Mouse (Mus musculus): Measurements from ENCODE around the gene Atg9a. TPM values are rescaled to one million over a fixed set of nuclear protein-coding genes. Genes with fewer than 3 reads are reported as not detected.

Gene Atg9a
- total and polyA plus RNA-seq, 2 experiments from 2014 or later: 28.5 to 99.6 TPM

GRCm38 (mm10) chr1:75138448-75138847 lies 53.5 kb downstream of the Atg9a start:
- TF ChIP-seq CTCF (IDR thresholded peaks at IDR 0.05; ENCODE audit: low read depth) (no peak), EP300 (IDR thresholded peaks at IDR 0.05; ENCODE audit: low read depth) (no peak)
- H3K9me3 ChIP-seq (replicated peaks; ENCODE audit: control insufficient read depth, low read length): no peaks in the 10 kb centered on the region
- H3K9ac ChIP-seq (replicated peaks; ENCODE audit: low read depth, low read length): no peak overlapping the region
- peaks cover 45% of the 10 kb centered on the region for H3K36me3 ChIP-seq (replicated peaks; ENCODE audit: control insufficient read depth, insufficient read depth, low read length)
- 93% methylated on average over 2 of the region's 2 CpGs for WGBS
- no peaks in the 10 kb centered on the region for H3K27me3 ChIP-seq (ENCODE audit: control insufficient read depth, insufficient read depth, low read length)
- DNase-seq (ENCODE audit: low spot score) (no peak), ATAC-seq (ENCODE audit: insufficient read depth, low read depth) (no peak)
- no peak overlapping the region for H3K4me3 ChIP-seq (ENCODE audit: low read depth, low read length)
- no peak overlapping the region for H3K4me2 ChIP-seq (ENCODE audit: low read depth, low read length)
- H3K27ac ChIP-seq (ENCODE audit: low read depth): no peak overlapping the region
- H3K4me1 ChIP-seq (ENCODE audit: control insufficient read depth, insufficient read depth): peaks cover 14% of the 10 kb centered on the region

- H3K9me3 ChIP-seq (replicated peaks; ENCODE audit: control insufficient read depth, low read length): no peaks in the 10 kb centered on the region
- H3K4me1 ChIP-seq (ENCODE audit: control insufficient read depth, insufficient read depth): peaks cover 9% of the 10 kb centered on the region; the same call in 1 of the 2 replicates
- 48% methylated on average over 3 of the region's 3 CpGs for WGBS
- no peak overlapping the region for H3K9ac ChIP-seq (replicated peaks; ENCODE audit: low read depth, low read length)
- DNase-seq (ENCODE audit: low spot score) (no peak), ATAC-seq (ENCODE audit: insufficient read depth, low read depth) (no peak)
- H3K36me3 ChIP-seq (replicated peaks; ENCODE audit: control insufficient read depth, insufficient read depth, low read length): peaks cover 45% of the 10 kb centered on the region
- no peak overlapping the region for H3K27ac ChIP-seq (ENCODE audit: low read depth)
- H3K4me3 ChIP-seq (ENCODE audit: low read depth, low read length): no peak overlapping the region
- no peak overlapping the region for H3K4me2 ChIP-seq (ENCODE audit: low read depth, low read length)
- no peak for TF ChIP-seq CTCF (IDR thresholded peaks at IDR 0.05; ENCODE audit: low read depth)
- TF ChIP-seq EP300 (IDR thresholded peaks at IDR 0.05; ENCODE audit: low read depth): no peak
- H3K27me3 ChIP-seq (ENCODE audit: control insufficient read depth, insufficient read depth, low read length): no peaks in the 10 kb centered on the region
Observed at GRCm38 (mm10) chr1:75136730-75137129, 55.3 kb downstream of the Atg9a start.

DNA sequence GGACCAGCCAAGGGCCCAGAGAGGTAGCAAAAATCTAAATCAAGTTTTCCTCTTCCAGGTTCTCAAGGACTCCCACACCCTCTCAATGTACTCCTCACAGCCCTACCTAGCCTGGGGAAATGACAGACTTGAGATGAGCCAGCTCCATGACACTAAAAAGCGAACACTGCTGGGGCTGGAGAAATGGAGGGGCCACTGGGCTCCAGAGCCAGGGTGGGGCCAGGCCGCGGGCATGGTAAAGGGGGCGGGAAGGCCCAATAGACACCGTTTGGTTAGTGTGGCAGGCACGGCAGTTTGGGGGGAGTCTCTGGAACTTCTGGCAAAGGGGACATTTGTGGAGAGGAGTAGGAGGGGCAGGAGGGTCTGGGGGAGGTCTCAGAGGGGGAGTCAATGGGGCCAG lies 55.7 kb downstream of the Atg9a start:
- WGBS: 62% methylated on average over 6 of the region's 6 CpGs
- Histone ChIP-seq H3K36me3 (replicated peaks; ENCODE audit: control insufficient read depth, insufficient read depth, low read length) (peaks cover 45% of the 10 kb centered on the region), H3K27me3 (ENCODE audit: control insufficient read depth, insufficient read depth, low read length) (no peaks in the 10 kb centered on the region), H3K4me2 (ENCODE audit: low read depth, low read length) (no peak overlapping the region), H3K4me3 (ENCODE audit: low read depth, low read length) (no peak overlapping the region), H3K4me1 (ENCODE audit: control insufficient read depth, insufficient read depth) (peaks cover 9% of the 10 kb centered on the region; the same call in 1 of the 2 replicates), H3K9ac (replicated peaks; ENCODE audit: low read depth, low read length) (no peak overlapping the region), H3K27ac (ENCODE audit: low read depth) (no peak overlapping the region), H3K9me3 (replicated peaks; ENCODE audit: control insufficient read depth, low read length) (no peaks in the 10 kb centered on the region)
- no peak for TF ChIP-seq EP300 (IDR thresholded peaks at IDR 0.05; ENCODE audit: low read depth)
- TF ChIP-seq CTCF (IDR thresholded peaks at IDR 0.05; ENCODE audit: low read depth): no peak
- no peak for ATAC-seq (ENCODE audit: insufficient read depth, low read depth)
- DNase-seq (ENCODE audit: low spot score): no peak

- Histone ChIP-seq H3K9ac (replicated peaks; ENCODE audit: low read depth, low read length) (no peak within 1 kb of the TSS), H3K4me3 (ENCODE audit: low read depth, low read length) (no peak within 1 kb of the TSS), H3K27ac (ENCODE audit: low read depth) (no peak within 1 kb of the TSS), H3K9me3 (replicated peaks; ENCODE audit: control insufficient read depth, low read length) (no peaks in the 10 kb centered on the region), H3K36me3 (replicated peaks; ENCODE audit: control insufficient read depth, insufficient read depth, low read length) (peaks cover 34% of the 10 kb centered on the region), H3K27me3 (ENCODE audit: control insufficient read depth, insufficient read depth, low read length) (no peaks in the 10 kb centered on the region), H3K4me1 (ENCODE audit: control insufficient read depth, insufficient read depth) (no peaks in the 10 kb centered on the region), H3K4me2 (ENCODE audit: low read depth, low read length) (no peak within 1 kb of the TSS)
- TF ChIP-seq CTCF (IDR thresholded peaks at IDR 0.05; ENCODE audit: low read depth) (no peak), EP300 (IDR thresholded peaks at IDR 0.05; ENCODE audit: low read depth) (no peak)
- DNase-seq (ENCODE audit: low spot score) (no peak), ATAC-seq (ENCODE audit: insufficient read depth, low read depth) (no peak)
- WGBS: 53% methylated on average over 12 of the region's 12 CpGs
Observed at GRCm38 (mm10) chr1:75133421-75134207, 58.4 kb downstream of the Atg9a start, which contains the start of gene Slc23a3. TSS of gene Slc23a3 (minus strand) at chr1:75133890.

Small RNA genes within 50 kb of the gene (microRNA-seq; reads per million reads assigned to microRNA genes)
- not detected for gene Gm27943

Other genes starting within 250 kb of the Atg9a start
- 0.35 TPM in 1 of 2 replicates, not detected in the other for gene Ihh, start 240.5 kb downstream of the Atg9a start, total RNA-seq (2014; rRNA removed; ENCODE audit: low replicate concordance)
- 0.05 TPM in 2 replicates for gene Ihh, start 240.5 kb downstream of the Atg9a start, polyA plus RNA-seq (2015; fragmentation: Nextera tagmentation; extraction: Ambion mirVana)
- 1.2 and 8.4 TPM in 2 replicates for gene Nhej1, start 67.0 kb downstream of the Atg9a start, total RNA-seq (2014; rRNA removed; ENCODE audit: low replicate concordance)
- 6.1 TPM in 2 replicates for gene Nhej1, start 67.0 kb downstream of the Atg9a start, polyA plus RNA-seq (2015; fragmentation: Nextera tagmentation; extraction: Ambion mirVana)
- gene Slc23a3, start 58.3 kb downstream of the Atg9a start, total RNA-seq (2014; rRNA removed; ENCODE audit: low replicate concordance): 0.73 and 4.0 TPM in 2 replicates
- 1.3 and 2.1 TPM in 2 replicates for gene Slc23a3, start 58.3 kb downstream of the Atg9a start, polyA plus RNA-seq (2015; fragmentation: Nextera tagmentation; extraction: Ambion mirVana)
- 66.7 and 83.6 TPM in 2 replicates for gene Cnppd1, start 49.5 kb downstream of the Atg9a start, total RNA-seq (2014; rRNA removed; ENCODE audit: low replicate concordance)
- gene Cnppd1, start 49.5 kb downstream of the Atg9a start, polyA plus RNA-seq (2015; fragmentation: Nextera tagmentation; extraction: Ambion mirVana): 30.2 and 31.2 TPM in 2 replicates
- gene Retreg2, start 49.4 kb downstream of the Atg9a start, total RNA-seq (2014; rRNA removed; ENCODE audit: low replicate concordance): 49.7 and 50.9 TPM in 2 replicates
- gene Retreg2, start 49.4 kb downstream of the Atg9a start, polyA plus RNA-seq (2015; fragmentation: Nextera tagmentation; extraction: Ambion mirVana): 19.4 and 23.7 TPM in 2 replicates
- 33.1 and 67.1 TPM in 2 replicates for gene Zfand2b, start 23.6 kb downstream of the Atg9a start, total RNA-seq (2014; rRNA removed; ENCODE audit: low replicate concordance)
- gene Zfand2b, start 23.6 kb downstream of the Atg9a start, polyA plus RNA-seq (2015; fragmentation: Nextera tagmentation; extraction: Ambion mirVana): 26.1 and 28.7 TPM in 2 replicates
- 22.0 and 36.0 TPM in 2 replicates for gene Abcb6, start 11.8 kb downstream of the Atg9a start, total RNA-seq (2014; rRNA removed; ENCODE audit: low replicate concordance)
- gene Abcb6, start 11.8 kb downstream of the Atg9a start, polyA plus RNA-seq (2015; fragmentation: Nextera tagmentation; extraction: Ambion mirVana): 15.9 and 17.6 TPM in 2 replicates
- 19.4 and 20.6 TPM in 2 replicates for gene Ankzf1, start within 50 bp of the Atg9a start, total RNA-seq (2014; rRNA removed; ENCODE audit: low replicate concordance)
- gene Ankzf1, start within 50 bp of the Atg9a start, polyA plus RNA-seq (2015; fragmentation: Nextera tagmentation; extraction: Ambion mirVana): 11.6 and 14.5 TPM in 2 replicates
- gene Glb1l, start 18.6 kb upstream of the Atg9a start, total RNA-seq (2014; rRNA removed; ENCODE audit: low replicate concordance): 9.8 and 11.3 TPM in 2 replicates
- gene Glb1l, start 18.6 kb upstream of the Atg9a start, polyA plus RNA-seq (2015; fragmentation: Nextera tagmentation; extraction: Ambion mirVana): 3.6 and 3.8 TPM in 2 replicates
- 75.9 and 90.1 TPM in 2 replicates for gene Stk16, start 18.6 kb upstream of the Atg9a start, total RNA-seq (2014; rRNA removed; ENCODE audit: low replicate concordance)
- 57.4 and 62.5 TPM in 2 replicates for gene Stk16, start 18.6 kb upstream of the Atg9a start, polyA plus RNA-seq (2015; fragmentation: Nextera tagmentation; extraction: Ambion mirVana)
- gene Tuba4a, start 27.7 kb upstream of the Atg9a start, total RNA-seq (2014; rRNA removed; ENCODE audit: low replicate concordance): 179 and 227 TPM in 2 replicates
- gene Tuba4a, start 27.7 kb upstream of the Atg9a start, polyA plus RNA-seq (2015; fragmentation: Nextera tagmentation; extraction: Ambion mirVana): 114 and 142 TPM in 2 replicates
- gene A630095N17Rik, start 39.9 kb upstream of the Atg9a start, total RNA-seq (2014; rRNA removed; ENCODE audit: low replicate concordance): not detected in 2 replicates
- gene A630095N17Rik, start 39.9 kb upstream of the Atg9a start, polyA plus RNA-seq (2015; fragmentation: Nextera tagmentation; extraction: Ambion mirVana): not detected in 2 replicates
- 25.1 and 35.0 TPM in 2 replicates for gene Dnajb2, start 44.2 kb upstream of the Atg9a start, total RNA-seq (2014; rRNA removed; ENCODE audit: low replicate concordance)
- 34.9 and 36.7 TPM in 2 replicates for gene Dnajb2, start 44.2 kb upstream of the Atg9a start, polyA plus RNA-seq (2015; fragmentation: Nextera tagmentation; extraction: Ambion mirVana)
- 0.04 and 0.15 TPM in 2 replicates for gene Ptprn, start 72.3 kb upstream of the Atg9a start, total RNA-seq (2014; rRNA removed; ENCODE audit: low replicate concordance)
- 0.16 and 0.26 TPM in 2 replicates for gene Ptprn, start 72.3 kb upstream of the Atg9a start, polyA plus RNA-seq (2015; fragmentation: Nextera tagmentation; extraction: Ambion mirVana)
- not detected in 2 replicates for gene Resp18, start 86.2 kb upstream of the Atg9a start, total RNA-seq (2014; rRNA removed; ENCODE audit: low replicate concordance)
- 0.48 TPM in 1 of 2 replicates, not detected in the other for gene Resp18, start 86.2 kb upstream of the Atg9a start, polyA plus RNA-seq (2015; fragmentation: Nextera tagmentation; extraction: Ambion mirVana)
- 202 and 236 TPM in 2 replicates for gene Dnpep, start 125.8 kb upstream of the Atg9a start, total RNA-seq (2014; rRNA removed; ENCODE audit: low replicate concordance)
- 147 TPM in 2 replicates for gene Dnpep, start 125.8 kb upstream of the Atg9a start, polyA plus RNA-seq (2015; fragmentation: Nextera tagmentation; extraction: Ambion mirVana)
- 983 and 1,187 TPM in 2 replicates for gene Des, start 168.1 kb upstream of the Atg9a start, total RNA-seq (2014; rRNA removed; ENCODE audit: low replicate concordance)
- gene Des, start 168.1 kb upstream of the Atg9a start, polyA plus RNA-seq (2015; fragmentation: Nextera tagmentation; extraction: Ambion mirVana): 601 and 639 TPM in 2 replicates
- gene Speg, start 183.1 kb upstream of the Atg9a start, total RNA-seq (2014; rRNA removed; ENCODE audit: low replicate concordance): 95.0 and 105 TPM in 2 replicates
- 26.8 and 30.2 TPM in 2 replicates for gene Speg, start 183.1 kb upstream of the Atg9a start, polyA plus RNA-seq (2015; fragmentation: Nextera tagmentation; extraction: Ambion mirVana)
- 74.7 and 85.2 TPM in 2 replicates for gene Gmppa, start 243.7 kb upstream of the Atg9a start, total RNA-seq (2014; rRNA removed; ENCODE audit: low replicate concordance)
- gene Gmppa, start 243.7 kb upstream of the Atg9a start, polyA plus RNA-seq (2015; fragmentation: Nextera tagmentation; extraction: Ambion mirVana): 47.4 and 55.9 TPM in 2 replicates